Mouse (Mus musculus): ENCODE measurements around the gene Rhobtb1. TPM values are rescaled to one million over a fixed set of nuclear protein-coding genes. Genes with fewer than 3 reads are reported as not detected.

The Rhobtb1 gene
- total RNA-seq, 2 experiments from 2014 or later: 6.3 to 8.3 TPM

- DNase-seq (ENCODE audit: low spot score in 2 of 2): no peak
These were observed 57.5 kb downstream of the Rhobtb1 start for GRCm38 (mm10) chr10:69208705-69209104.

- no peak for DNase-seq (ENCODE audit: low spot score in 2 of 2)
These were observed 58.8 kb downstream of the Rhobtb1 start for GRCm38 (mm10) chr10:69210006-69210405.

GRCm38 (mm10) chr10:69210659-69211058 is 59.4 kb downstream of the Rhobtb1 start:
- DNase-seq (ENCODE audit: low spot score in 2 of 2): no peak

- no peak for DNase-seq (ENCODE audit: low spot score in 2 of 2)
These were observed 60.3 kb downstream of the Rhobtb1 start for GRCm38 (mm10) chr10:69211560-69211959.

GRCm38 (mm10) chr10:69211976-69212375 is 60.7 kb downstream of the Rhobtb1 start:
- DNase-seq (ENCODE audit: low spot score in 2 of 2): peak; percentile 12 to 30

GRCm38 (mm10) chr10:69212542-69213440 is 61.6 kb downstream of the Rhobtb1 start, which contains the start of gene A930033H14Rik:
Gene A930033H14Rik (minus strand): TSS chr10:69213098.
- DNase-seq (ENCODE audit: low spot score in 2 of 2): peak; percentile 62 to 74

GRCm38 (mm10) chr10:69213451-69213877 is 62.2 kb downstream of the Rhobtb1 start:
- no peak for DNase-seq (ENCODE audit: low spot score in 2 of 2)

- DNase-seq (ENCODE audit: low spot score in 2 of 2): peak in 1 of 2 experiments; percentile 20
These were observed 62.8 kb downstream of the Rhobtb1 start for GRCm38 (mm10) chr10:69213986-69214385.

GRCm38 (mm10) chr10:69217127-69217690 is 66.0 kb downstream of the Rhobtb1 start:
- no peak for DNase-seq (ENCODE audit: low spot score in 2 of 2)

- DNase-seq (ENCODE audit: low spot score in 2 of 2): no peak
These were observed 67.4 kb downstream of the Rhobtb1 start for GRCm38 (mm10) chr10:69218458-69219288.

- DNase-seq (ENCODE audit: low spot score in 2 of 2): no peak
These were observed 68.0 kb downstream of the Rhobtb1 start for GRCm38 (mm10) chr10:69219289-69219626.

- DNase-seq (ENCODE audit: low spot score in 2 of 2): no peak
These were observed 69.1 kb downstream of the Rhobtb1 start for GRCm38 (mm10) chr10:69220296-69220695.

GRCm38 (mm10) chr10:69221148-69221547 is 69.9 kb downstream of the Rhobtb1 start:
- DNase-seq (ENCODE audit: low spot score in 2 of 2): no peak

GRCm38 (mm10) chr10:69221955-69222354 is 70.7 kb downstream of the Rhobtb1 start:
- DNase-seq (ENCODE audit: low spot score in 2 of 2): no peak

- no peak for DNase-seq (ENCODE audit: low spot score in 2 of 2)
These were observed 72.0 kb downstream of the Rhobtb1 start for GRCm38 (mm10) chr10:69223232-69223631.

GRCm38 (mm10) chr10:69224276-69224675 is 73.0 kb downstream of the Rhobtb1 start:
- DNase-seq (ENCODE audit: low spot score in 2 of 2): no peak

GRCm38 (mm10) chr10:69225471-69225870 is 74.2 kb downstream of the Rhobtb1 start:
- no peak for DNase-seq (ENCODE audit: low spot score in 2 of 2)

- no peak for DNase-seq (ENCODE audit: low spot score in 2 of 2)
These were observed 74.7 kb downstream of the Rhobtb1 start for GRCm38 (mm10) chr10:69225951-69226350.

- no peak for DNase-seq (ENCODE audit: low spot score in 2 of 2)
These were observed 86.0 kb downstream of the Rhobtb1 start for GRCm38 (mm10) chr10:69237185-69237584.

GRCm38 (mm10) chr10:69237781-69238180 is 86.5 kb downstream of the Rhobtb1 start:
- DNase-seq (ENCODE audit: low spot score in 2 of 2): no peak

- DNase-seq (ENCODE audit: low spot score in 2 of 2): no peak
These were observed 87.1 kb downstream of the Rhobtb1 start for GRCm38 (mm10) chr10:69238311-69238710.

GRCm38 (mm10) chr10:69240530-69240929 is 89.3 kb downstream of the Rhobtb1 start:
- no peak for DNase-seq (ENCODE audit: low spot score in 2 of 2)
